Mouse (Mus musculus): Measurements from ENCODE around the gene Jak3. TPM values are rescaled to one million over a fixed set of nuclear protein-coding genes. Genes with fewer than 3 reads are reported as not detected.

Jak3 gene
- polyA plus RNA-seq, 1 experiment from 2014 or later, result 9.1 TPM

DNA sequence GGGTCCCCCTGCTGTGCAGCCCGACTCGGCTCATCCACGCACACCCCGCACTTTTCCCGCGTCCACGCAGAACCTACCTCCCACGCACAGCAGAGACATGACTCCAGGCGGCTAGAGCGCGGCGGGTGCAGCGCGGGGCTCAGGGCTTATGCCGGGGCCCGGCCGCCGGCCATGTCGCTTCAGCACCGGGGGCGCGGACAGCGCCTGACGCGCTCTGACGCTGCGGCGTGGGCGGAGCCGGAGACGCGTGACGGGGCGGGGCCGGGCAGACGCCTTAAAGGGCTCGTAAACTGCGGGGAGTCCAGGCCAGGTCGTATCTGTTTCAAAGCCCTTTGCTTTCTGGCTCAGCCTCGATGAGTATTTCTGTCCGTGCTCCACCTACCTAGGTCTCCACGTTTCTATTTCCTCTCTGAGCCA is 4.5 kb upstream of the Jak3 start, which contains the start of gene Unc13a:
Gene Unc13a, minus strand, starts transcription at position 209 of the 417 bp plus-strand sequence.
- peak within 1 kb of the TSS; percentile 53 for H3K4me3 ChIP-seq (ENCODE audit: low read length)
- H3K27ac ChIP-seq (ENCODE audit: low read length), result no peak within 1 kb of the TSS
- H3K36me3 ChIP-seq (ENCODE audit: control insufficient read depth, insufficient read depth, low read length), result no peaks in the 10 kb centered on the region
- H3K9ac ChIP-seq (ENCODE audit: low read length), result peak within 1 kb of the TSS; percentile 65
- under 1% methylated on average over 37 of the region's 42 CpGs for WGBS
- peaks cover 17% of the 10 kb centered on the region for H3K27me3 ChIP-seq (ENCODE audit: control insufficient read depth, insufficient read depth, low read depth, low read length)
- no peaks in the 10 kb centered on the region for H3K9me3 ChIP-seq (ENCODE audit: control insufficient read depth, low read length)
- peak within 1 kb of the TSS; percentile 93 for H3K4me2 ChIP-seq (ENCODE audit: low read depth, low read length)
- peak; percentile 80 for ATAC-seq (ENCODE audit: low read depth)
- H3K4me1 ChIP-seq (replicated peaks; ENCODE audit: control insufficient read depth, insufficient read depth, low read length), result peaks cover 13% of the 10 kb centered on the region

DNA sequence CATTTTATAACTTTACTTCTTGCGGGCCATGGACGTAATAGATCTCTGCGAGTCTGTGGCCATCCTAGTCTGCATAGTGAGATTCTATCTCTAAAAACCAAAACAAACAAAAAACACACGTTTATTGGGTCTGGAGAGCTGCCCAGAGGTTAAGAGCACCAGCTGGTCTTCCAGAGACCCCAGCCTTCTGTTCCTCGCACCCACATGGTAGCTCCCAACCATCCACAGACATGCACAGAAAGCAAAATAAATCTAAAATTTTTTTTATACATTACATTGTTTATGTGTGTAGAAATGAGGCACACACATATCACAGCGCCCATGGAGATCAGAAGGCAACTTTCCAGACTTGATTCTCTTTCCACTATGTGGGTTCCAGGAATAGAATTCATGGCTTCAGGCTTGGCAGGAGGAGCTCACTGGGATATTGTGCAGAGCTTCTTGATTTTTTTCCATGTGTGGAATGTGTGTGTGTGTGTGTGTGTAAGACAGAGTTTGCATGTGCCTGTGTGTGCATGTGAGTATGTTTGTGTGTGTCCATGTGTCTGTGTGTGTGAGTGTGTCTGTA is 3.8 kb upstream of the Jak3 start:
- 51% methylated on average over 6 of the region's 6 CpGs for WGBS
- Histone ChIP-seq H3K4me2 (ENCODE audit: low read depth, low read length) (peak overlapping the region; percentile 93), H3K9me3 (ENCODE audit: control insufficient read depth, low read length) (no peaks in the 10 kb centered on the region), H3K27me3 (ENCODE audit: control insufficient read depth, insufficient read depth, low read depth, low read length) (peaks cover 17% of the 10 kb centered on the region), H3K36me3 (ENCODE audit: control insufficient read depth, insufficient read depth, low read length) (no peaks in the 10 kb centered on the region), H3K27ac (ENCODE audit: low read length) (no peak overlapping the region), H3K4me1 (replicated peaks; ENCODE audit: control insufficient read depth, insufficient read depth, low read length) (peaks cover 13% of the 10 kb centered on the region), H3K9ac (ENCODE audit: low read length) (peak overlapping the region; percentile 65), H3K4me3 (ENCODE audit: low read length) (peak overlapping the region; percentile 53; the same call in 1 of the 2 replicates)
- no peak for ATAC-seq (ENCODE audit: low read depth)

GRCm38 (mm10) chr8:71674071-71674470 is 2.0 kb upstream of the Jak3 start:
- Histone ChIP-seq H3K4me1 (replicated peaks; ENCODE audit: control insufficient read depth, insufficient read depth, low read length) (peaks cover 8% of the 10 kb centered on the region), H3K4me2 (ENCODE audit: low read depth, low read length) (no peak overlapping the region), H3K27ac (ENCODE audit: low read length) (no peak overlapping the region), H3K9me3 (ENCODE audit: control insufficient read depth, low read length) (no peaks in the 10 kb centered on the region), H3K9ac (ENCODE audit: low read length) (no peak overlapping the region), H3K36me3 (ENCODE audit: control insufficient read depth, insufficient read depth, low read length) (no peaks in the 10 kb centered on the region), H3K4me3 (ENCODE audit: low read length) (no peak overlapping the region), H3K27me3 (ENCODE audit: control insufficient read depth, insufficient read depth, low read depth, low read length) (peaks cover 27% of the 10 kb centered on the region)
- no peak for ATAC-seq (ENCODE audit: low read depth)
- 63% methylated on average over 2 of the region's 2 CpGs for WGBS

GRCm38 (mm10) chr8:71675456-71676019 is 558 bp upstream of the Jak3 start:
- no peaks in the 10 kb centered on the region for H3K36me3 ChIP-seq (ENCODE audit: control insufficient read depth, insufficient read depth, low read length)
- H3K9me3 ChIP-seq (ENCODE audit: control insufficient read depth, low read length), result no peaks in the 10 kb centered on the region
- H3K9ac ChIP-seq (ENCODE audit: low read length), result peak overlapping the region; percentile 84; the same call in 1 of the 2 replicates
- peaks cover 14% of the 10 kb centered on the region for H3K4me1 ChIP-seq (replicated peaks; ENCODE audit: control insufficient read depth, insufficient read depth, low read length)
- H3K4me3 ChIP-seq (ENCODE audit: low read length), result peak overlapping the region; percentile 75
- peaks cover 28% of the 10 kb centered on the region for H3K27me3 ChIP-seq (ENCODE audit: control insufficient read depth, insufficient read depth, low read depth, low read length)
- 33% methylated on average over 9 of the region's 9 CpGs for WGBS
- ATAC-seq (ENCODE audit: low read depth), result no peak
- peak overlapping the region; percentile 66; the same call in 1 of the 2 replicates for H3K27ac ChIP-seq (ENCODE audit: low read length)
- H3K4me2 ChIP-seq (ENCODE audit: low read depth, low read length), result peak overlapping the region; percentile 85

- H3K4me3 ChIP-seq (ENCODE audit: low read length), result peak overlapping the region; percentile 75
- H3K4me2 ChIP-seq (ENCODE audit: low read depth, low read length), result peak overlapping the region; percentile 85
- peak overlapping the region; percentile 66 for H3K27ac ChIP-seq (ENCODE audit: low read length)
- peaks cover 7% of the 10 kb centered on the region for H3K4me1 ChIP-seq (replicated peaks; ENCODE audit: control insufficient read depth, insufficient read depth, low read length)
- peaks cover 38% of the 10 kb centered on the region for H3K27me3 ChIP-seq (ENCODE audit: control insufficient read depth, insufficient read depth, low read depth, low read length)
- H3K9ac ChIP-seq (ENCODE audit: low read length), result peak overlapping the region; percentile 84
- H3K9me3 ChIP-seq (ENCODE audit: control insufficient read depth, low read length), result no peaks in the 10 kb centered on the region
- H3K36me3 ChIP-seq (ENCODE audit: control insufficient read depth, insufficient read depth, low read length), result no peaks in the 10 kb centered on the region
- WGBS, result 57% methylated on average over 9 of the region's 9 CpGs
- ATAC-seq (ENCODE audit: low read depth), result no peak
Measured at GRCm38 (mm10) chr8:71676803-71677202, 707 bp downstream of the Jak3 start.

- no peak overlapping the region for H3K4me3 ChIP-seq (ENCODE audit: low read length)
- H3K9ac ChIP-seq (ENCODE audit: low read length), result no peak overlapping the region
- H3K4me1 ChIP-seq (replicated peaks; ENCODE audit: control insufficient read depth, insufficient read depth, low read length), result peaks cover 7% of the 10 kb centered on the region
- H3K36me3 ChIP-seq (ENCODE audit: control insufficient read depth, insufficient read depth, low read length), result no peaks in the 10 kb centered on the region
- no peaks in the 10 kb centered on the region for H3K9me3 ChIP-seq (ENCODE audit: control insufficient read depth, low read length)
- no peak for ATAC-seq (ENCODE audit: low read depth)
- peaks cover 45% of the 10 kb centered on the region for H3K27me3 ChIP-seq (ENCODE audit: control insufficient read depth, insufficient read depth, low read depth, low read length)
- peak overlapping the region; percentile 85; the same call in 1 of the 2 replicates for H3K4me2 ChIP-seq (ENCODE audit: low read depth, low read length)
- peak overlapping the region; percentile 36; the same call in 1 of the 2 replicates for H3K27ac ChIP-seq (ENCODE audit: low read length)
Measured at GRCm38 (mm10) chr8:71677555-71677954, 1.5 kb downstream of the Jak3 start.

DNA sequence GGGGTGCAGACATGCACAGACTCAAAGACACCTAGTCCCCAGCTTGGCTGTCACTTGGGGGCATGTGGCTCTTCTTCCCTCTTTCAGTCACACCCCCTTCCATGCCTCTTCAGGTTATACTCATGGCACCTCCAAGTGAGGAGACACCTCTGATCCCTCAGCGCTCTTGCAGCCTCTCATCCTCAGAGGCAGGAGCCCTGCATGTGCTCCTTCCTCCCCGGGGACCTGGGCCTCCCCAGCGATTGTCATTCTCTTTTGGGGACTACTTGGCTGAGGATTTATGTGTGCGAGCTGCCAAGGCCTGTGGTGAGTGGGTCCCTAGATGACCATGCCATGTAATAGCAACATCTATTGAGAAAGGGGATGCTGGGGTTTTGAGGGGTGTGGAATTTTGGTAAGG is 2.1 kb downstream of the Jak3 start:
- Histone ChIP-seq H3K4me3 (ENCODE audit: low read length) (no peak overlapping the region), H3K27me3 (ENCODE audit: control insufficient read depth, insufficient read depth, low read depth, low read length) (peaks cover 52% of the 10 kb centered on the region), H3K9me3 (ENCODE audit: control insufficient read depth, low read length) (no peaks in the 10 kb centered on the region), H3K9ac (ENCODE audit: low read length) (no peak overlapping the region), H3K4me2 (ENCODE audit: low read depth, low read length) (peak overlapping the region; percentile 3; the same call in 1 of the 2 replicates), H3K4me1 (replicated peaks; ENCODE audit: control insufficient read depth, insufficient read depth, low read length) (peaks cover 7% of the 10 kb centered on the region), H3K36me3 (ENCODE audit: control insufficient read depth, insufficient read depth, low read length) (no peaks in the 10 kb centered on the region), H3K27ac (ENCODE audit: low read length) (no peak overlapping the region)
- no peak for ATAC-seq (ENCODE audit: low read depth)
- 54% methylated on average over 4 of the region's 4 CpGs for WGBS

GRCm38 (mm10) chr8:71679116-71679515 is 3.0 kb downstream of the Jak3 start:
- no peaks in the 10 kb centered on the region for H3K36me3 ChIP-seq (ENCODE audit: control insufficient read depth, insufficient read depth, low read length)
- peaks cover 7% of the 10 kb centered on the region for H3K4me1 ChIP-seq (replicated peaks; ENCODE audit: control insufficient read depth, insufficient read depth, low read length)
- peak overlapping the region; percentile 52 for H3K4me2 ChIP-seq (ENCODE audit: low read depth, low read length)
- peak overlapping the region; percentile 26 for H3K4me3 ChIP-seq (ENCODE audit: low read length)
- ATAC-seq (ENCODE audit: low read depth), result no peak
- WGBS, result 30% methylated on average over 16 of the region's 16 CpGs
- H3K27me3 ChIP-seq (ENCODE audit: control insufficient read depth, insufficient read depth, low read depth, low read length), result peaks cover 61% of the 10 kb centered on the region
- H3K27ac ChIP-seq (ENCODE audit: low read length), result no peak overlapping the region
- no peaks in the 10 kb centered on the region for H3K9me3 ChIP-seq (ENCODE audit: control insufficient read depth, low read length)
- peak overlapping the region; percentile 11; the same call in 1 of the 2 replicates for H3K9ac ChIP-seq (ENCODE audit: low read length)

DNA sequence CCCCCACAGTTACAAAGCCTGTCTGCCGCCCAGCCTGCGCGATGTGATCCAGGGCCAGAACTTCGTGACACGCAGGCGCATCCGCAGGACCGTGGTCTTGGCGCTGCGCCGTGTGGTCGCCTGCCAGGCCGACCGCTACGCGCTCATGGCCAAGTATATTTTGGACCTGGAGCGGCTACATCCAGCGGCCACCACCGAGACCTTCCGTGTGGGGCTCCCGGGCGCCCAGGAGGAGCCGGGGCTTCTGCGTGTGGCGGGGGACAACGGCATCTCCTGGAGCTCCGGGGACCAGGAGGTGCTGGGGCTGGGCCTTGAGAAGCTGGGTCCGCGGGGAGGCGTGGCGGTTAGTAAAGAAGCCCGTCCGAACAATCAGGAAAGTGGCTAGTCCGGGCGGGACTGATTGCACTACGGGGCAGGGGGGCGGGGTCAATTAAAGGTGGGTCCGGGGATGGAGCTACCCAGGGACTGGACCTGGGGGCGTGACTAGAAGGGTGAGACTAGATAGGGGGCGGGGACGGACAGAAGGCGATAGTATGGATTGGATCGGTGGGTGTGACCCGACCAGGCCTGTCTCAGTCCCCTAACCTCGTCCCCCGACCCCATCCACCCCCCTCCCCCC is 3.6 kb downstream of the Jak3 start:
- ATAC-seq (ENCODE audit: low read depth), result peak; percentile 21; the same call in 1 of the 2 replicates
- no peaks in the 10 kb centered on the region for H3K9me3 ChIP-seq (ENCODE audit: control insufficient read depth, low read length)
- H3K4me3 ChIP-seq (ENCODE audit: low read length), result peak overlapping the region; percentile 26
- H3K27ac ChIP-seq (ENCODE audit: low read length), result no peak overlapping the region
- H3K36me3 ChIP-seq (ENCODE audit: control insufficient read depth, insufficient read depth, low read length), result no peaks in the 10 kb centered on the region
- peak overlapping the region; percentile 52 for H3K4me2 ChIP-seq (ENCODE audit: low read depth, low read length)
- WGBS, result 12% methylated on average over 46 of the region's 46 CpGs
- H3K9ac ChIP-seq (ENCODE audit: low read length), result peak overlapping the region; percentile 11; the same call in 1 of the 2 replicates
- H3K4me1 ChIP-seq (replicated peaks; ENCODE audit: control insufficient read depth, insufficient read depth, low read length), result peaks cover 7% of the 10 kb centered on the region
- peaks cover 66% of the 10 kb centered on the region for H3K27me3 ChIP-seq (ENCODE audit: control insufficient read depth, insufficient read depth, low read depth, low read length)
